Mouse (Mus musculus): ENCODE data around the gene Akr1c12.
"Not testable (repeated sequence)": the region's sequence is repeated elsewhere in the genome, so short reads cannot be mapped to it uniquely, and the experiment has no call there.

Akr1c12 gene

DNA sequence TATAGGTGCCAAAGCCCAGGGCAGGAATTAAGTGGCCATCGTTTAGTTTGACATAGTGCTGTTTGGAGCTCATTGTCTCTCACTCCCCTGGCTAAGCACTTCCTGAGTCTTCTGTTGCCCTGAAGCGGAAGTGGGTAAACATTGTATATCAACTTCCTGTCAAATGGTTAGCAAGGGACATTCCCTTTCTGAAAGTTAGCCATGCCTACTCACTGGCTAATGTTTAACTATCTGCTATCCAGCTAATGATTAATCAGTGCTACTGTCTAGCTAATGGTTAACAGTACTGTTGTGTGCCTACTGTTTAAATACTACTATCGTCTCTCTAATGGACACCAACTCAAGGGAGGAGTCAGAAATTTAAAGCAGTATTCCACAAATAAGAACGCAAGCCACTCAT is at the start of gene Akr1c12:
Gene Akr1c12 (minus strand): TSS at position 150 of the 400 bp plus-strand sequence.
- peak; percentile 17 to 54 for DNase-seq

DNA sequence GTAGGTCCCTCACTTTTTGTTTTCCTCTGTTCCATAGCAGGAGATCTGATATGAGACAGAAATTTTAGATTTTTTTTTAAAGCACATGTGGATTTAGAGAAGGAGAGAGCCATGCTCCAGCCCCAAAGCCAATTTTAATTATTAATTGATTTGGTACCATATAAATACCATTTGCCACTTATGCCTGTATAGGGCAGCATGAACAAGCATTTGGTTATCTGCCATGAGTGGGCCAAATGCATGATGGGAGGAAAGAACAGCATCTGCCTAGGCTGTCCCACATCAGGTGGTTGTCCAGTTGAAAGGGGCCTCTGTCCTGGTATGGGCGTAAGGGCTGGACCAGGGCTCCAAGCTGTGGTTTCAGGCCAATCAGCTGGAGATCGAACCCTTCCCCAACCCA is 39.5 kb upstream of the Akr1c12 start:
- DNase-seq: no peak

DNA sequence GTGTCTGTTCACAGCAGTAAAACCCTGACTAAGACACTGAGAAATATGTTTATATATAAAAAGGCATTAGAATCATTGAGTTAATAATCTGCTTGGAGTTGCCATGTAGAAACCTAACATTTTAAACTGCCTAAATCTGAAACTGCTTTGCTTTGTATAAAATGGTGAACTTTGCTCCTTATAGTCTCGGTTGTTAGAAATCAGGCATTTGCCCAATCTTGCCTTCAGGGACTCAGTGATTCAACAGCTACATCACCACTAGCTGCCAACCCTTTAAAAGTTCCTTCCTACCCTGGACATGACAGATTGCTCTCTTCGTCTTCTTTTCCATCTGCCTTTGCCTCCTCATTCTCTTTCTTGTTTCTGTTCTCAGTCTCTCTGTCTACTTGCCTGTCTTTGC is 34.7 kb upstream of the Akr1c12 start:
- DNase-seq: peak in 1 of 2 experiments; percentile 3

DNA sequence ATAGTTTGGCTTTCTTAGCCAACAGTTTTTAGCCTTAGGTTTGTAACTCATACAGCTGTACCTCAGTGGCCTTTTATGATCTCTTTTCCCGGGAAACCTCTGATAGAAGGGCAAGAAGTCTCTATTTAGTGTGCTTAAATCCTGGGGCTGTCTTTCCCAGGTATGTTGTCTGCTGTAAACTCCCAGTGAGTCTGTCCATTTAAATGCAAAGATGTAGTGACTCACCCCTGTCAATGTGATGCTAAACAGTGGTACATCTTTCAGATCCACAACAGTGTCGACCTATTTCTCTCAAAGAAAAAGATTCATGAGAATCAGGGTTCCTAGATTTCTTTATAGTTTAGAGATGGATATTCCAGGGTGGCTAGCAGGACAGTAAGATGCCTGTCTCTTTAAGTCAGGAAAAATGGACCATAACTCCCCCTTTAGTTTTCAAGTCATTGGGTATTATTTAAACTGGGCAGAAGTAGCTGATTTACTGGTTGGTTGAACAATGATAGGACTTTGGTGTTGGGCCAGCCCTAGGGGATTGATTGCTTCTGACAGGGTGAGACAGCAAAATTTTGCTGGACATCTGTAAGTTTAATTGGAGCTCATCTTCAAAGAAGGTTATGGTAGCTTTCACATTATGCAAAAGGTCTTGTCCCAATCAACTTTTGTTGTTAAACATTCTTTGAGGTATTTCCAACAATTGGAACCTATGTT is 25.8 kb upstream of the Akr1c12 start:
- DNase-seq: peak; percentile 44 to 71

DNA sequence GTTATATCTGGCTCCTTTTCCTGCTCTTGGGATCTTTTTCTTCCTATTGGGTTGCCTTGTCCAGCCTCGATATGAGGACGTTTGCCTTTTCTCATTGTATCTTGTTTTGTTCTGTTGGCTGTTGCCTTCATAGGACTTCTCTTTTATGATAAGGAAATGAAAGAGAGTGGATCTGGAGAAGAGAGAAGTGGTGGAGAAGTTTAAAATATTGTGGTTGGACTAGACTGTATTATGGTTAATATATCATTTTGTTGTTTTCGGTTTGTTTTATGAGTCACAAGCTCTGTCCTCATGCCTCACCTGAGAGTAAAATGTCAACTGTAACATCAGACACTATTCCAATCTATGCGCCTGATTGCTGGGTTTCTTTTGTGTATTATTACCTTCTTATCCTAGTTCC is 17.8 kb upstream of the Akr1c12 start:
- no peak for DNase-seq

DNA sequence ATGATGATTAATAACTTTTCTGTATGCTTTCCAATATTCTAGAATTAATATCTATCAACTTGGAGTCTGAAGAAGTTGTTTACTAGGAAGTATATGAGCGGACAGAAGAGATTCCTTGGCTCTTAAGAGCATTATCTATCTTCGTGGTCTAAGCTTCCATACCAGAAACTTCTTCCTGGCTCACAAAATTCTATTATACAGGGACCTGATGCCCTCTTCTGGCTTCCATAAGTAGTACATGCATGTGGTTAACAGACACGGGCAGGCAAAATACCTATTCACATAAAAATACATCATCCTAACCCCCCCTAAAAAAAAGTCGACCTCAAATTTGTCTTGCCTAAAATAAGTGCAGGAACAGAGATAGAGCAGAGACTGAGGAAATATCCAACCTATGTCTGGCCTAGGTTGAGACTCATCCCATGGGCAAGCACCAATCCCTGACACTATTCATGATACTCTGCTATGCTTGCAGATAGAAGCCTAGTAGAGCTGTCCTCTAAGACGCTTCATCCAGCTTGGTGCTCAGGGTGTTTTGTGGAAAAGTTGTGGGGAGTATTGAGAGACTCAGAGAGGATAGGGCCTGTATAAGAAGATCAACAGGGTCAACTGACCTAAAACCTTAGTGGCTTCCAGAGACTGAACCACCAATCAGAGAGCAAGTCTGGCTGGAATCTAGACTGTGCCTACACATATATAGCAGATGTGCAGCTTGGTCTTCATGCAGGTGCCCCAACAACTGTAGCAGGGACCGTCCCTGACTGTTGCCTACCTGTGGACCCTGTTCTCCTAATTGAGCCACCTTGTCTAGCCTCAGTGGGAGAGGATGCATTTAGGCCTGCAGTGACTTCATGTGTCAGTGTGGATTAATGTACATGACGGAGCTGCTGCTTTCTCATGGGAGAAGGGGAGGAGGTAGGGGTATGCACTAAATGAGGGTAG is 2.5 kb upstream of the Akr1c12 start:
- DNase-seq: peak; percentile 63 to 69

DNA sequence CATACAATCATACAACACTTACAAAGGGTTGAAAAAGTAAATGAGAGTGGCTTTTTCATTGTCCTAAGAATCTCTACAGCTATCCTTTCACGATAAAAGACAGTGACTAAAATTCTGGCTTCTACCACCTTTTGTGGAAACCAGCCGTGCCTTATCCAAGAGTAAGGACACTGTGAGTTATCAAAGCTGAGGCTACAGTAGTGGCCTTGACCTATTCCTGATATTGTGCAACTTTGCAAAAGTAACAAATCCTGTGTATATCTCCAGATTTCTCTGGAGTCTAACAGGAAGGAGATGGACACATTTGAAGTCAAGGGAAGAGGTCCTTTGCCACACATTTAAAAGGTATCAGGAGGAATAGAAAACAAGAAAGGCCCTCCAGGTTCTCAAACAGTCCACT is 1.7 kb downstream of the Akr1c12 start:
- no peak for DNase-seq

DNA sequence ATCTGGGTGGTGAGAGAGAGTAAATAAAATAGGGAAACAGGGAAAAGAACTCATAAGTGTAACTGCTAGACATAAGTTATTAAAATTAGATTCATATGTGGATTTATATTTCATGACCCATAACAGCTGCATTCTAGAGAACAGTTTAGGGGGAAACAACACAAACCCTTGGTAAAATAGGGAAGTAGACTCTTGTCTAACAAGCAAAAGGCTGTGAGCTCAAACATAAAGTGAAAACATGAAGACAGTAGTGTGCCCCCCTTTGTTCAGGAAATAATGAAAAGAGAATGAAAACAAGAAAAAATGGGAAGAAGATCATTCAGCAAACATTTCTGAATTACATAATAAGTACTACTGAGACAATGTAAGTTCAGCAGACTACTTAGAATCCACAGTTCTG is 8.4 kb downstream of the Akr1c12 start:
- DNase-seq: no peak

DNA sequence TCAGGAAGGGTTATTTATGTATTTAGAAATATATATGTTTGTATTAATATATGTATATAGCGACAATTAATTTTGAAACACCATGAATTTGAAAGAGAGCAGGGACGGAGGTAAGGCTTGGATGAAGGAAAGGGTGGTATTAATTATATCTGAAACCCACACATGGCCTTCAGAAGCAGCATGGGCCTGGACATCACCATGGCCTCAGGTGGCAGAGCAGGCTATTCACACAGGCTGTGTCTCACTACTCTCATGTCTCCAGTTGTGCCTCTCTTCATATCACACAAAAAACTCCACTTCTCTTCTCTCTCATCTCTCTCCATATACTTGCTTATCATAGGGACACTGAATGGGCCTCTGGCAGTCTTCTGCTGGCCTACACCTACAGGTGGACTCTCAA is 13.8 kb downstream of the Akr1c12 start:
- DNase-seq: not testable (repeated sequence)

DNA sequence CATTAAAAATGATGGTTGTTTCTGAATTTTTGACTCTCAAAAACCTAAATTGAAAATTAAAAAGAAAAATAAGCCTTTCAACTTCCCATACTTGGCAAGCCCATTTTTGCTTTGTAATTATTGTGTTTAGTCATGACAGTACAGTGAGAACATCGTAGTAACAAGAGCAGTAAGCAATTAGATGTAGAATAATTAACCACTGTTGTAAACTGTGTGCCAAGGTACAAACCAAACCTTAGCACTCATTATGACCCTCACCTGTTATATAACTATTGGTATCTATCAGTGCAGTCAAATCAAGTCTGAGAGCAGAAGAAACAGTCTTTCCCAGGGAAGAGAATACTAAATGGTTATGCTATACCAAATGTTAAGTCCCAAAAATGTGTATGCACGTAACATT is 14.2 kb downstream of the Akr1c12 start:
- peak in 1 of 2 experiments; percentile 51 for DNase-seq

DNA sequence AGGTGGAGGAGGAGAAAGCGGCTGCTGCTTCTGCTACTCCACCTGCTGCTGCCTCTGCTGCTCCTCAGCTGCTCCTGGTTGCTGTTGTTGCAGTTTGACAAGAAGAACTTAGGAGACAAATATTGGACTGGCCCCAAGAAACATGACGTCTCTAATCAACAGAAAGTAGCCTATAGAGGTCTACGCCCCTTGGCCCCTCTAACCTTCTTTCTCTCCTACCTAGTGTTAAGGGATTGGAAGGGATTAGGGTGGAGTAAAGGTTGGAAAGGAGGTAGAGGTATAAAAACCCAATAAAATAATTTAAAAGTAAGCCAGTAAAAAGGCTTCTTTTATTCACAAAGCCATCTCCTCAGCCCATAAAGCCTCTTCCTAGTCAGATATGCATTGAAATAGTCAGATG is 14.6 kb downstream of the Akr1c12 start:
- no peak for DNase-seq

DNA sequence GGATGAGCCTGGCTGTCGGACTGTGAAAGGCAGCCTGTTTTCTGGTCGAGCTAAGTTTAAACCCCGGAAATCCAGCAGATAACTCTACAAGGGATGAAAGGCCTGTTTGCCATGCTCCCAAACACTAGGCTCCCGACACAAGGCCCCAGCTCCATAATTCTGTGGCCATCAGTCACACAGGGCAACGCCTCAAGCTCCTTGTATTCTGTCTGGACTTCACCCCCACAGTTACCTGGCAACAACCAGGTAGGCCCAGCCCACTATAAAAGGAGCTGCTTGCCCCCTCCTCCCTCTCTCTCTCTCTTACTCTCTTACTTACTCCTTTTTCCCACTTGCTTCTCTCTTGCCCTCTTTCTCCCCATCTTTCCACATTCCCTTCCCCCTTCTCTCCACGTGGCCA is 21.9 kb downstream of the Akr1c12 start:
- DNase-seq: no peak

DNA sequence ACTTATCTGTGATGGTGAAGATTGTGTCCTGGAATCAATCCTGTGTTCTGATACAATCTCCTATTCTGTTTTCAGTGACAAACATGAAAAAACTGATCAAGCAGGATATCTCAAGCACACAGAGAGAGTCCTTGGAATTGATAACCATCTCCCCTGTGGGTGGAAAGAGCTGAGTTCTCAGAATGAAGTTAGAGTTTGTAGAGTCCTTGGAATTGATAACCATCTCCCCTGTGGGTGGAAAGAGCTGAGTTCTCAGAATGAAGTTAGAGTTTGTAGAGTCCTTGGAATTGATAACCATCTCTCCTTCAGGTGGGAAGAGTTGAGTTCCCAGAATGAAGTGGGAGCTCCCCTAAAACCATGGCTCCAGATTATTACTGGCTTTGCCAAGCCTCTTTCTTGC is 22.3 kb downstream of the Akr1c12 start:
- DNase-seq: not testable (repeated sequence)

DNA sequence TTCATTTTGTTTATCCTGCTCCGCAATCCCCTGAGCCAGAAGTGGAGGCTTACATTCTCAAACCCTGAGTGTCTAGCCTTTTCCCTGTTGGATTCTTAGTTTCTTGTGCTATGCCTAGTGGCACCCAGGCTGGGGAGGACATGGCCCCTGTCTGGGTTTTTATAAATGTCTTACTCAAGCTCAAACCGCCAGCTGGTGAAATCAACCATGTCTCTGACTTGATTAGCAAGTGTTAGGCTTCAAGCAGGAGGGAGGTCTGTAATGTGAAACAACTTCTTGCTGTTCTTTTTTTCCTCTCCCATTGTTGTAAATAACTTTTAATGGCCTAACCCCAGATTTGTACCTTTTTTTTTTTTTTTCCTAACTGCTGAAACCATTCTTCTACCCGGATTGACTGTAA is 29.9 kb downstream of the Akr1c12 start:
- no peak for DNase-seq

DNA sequence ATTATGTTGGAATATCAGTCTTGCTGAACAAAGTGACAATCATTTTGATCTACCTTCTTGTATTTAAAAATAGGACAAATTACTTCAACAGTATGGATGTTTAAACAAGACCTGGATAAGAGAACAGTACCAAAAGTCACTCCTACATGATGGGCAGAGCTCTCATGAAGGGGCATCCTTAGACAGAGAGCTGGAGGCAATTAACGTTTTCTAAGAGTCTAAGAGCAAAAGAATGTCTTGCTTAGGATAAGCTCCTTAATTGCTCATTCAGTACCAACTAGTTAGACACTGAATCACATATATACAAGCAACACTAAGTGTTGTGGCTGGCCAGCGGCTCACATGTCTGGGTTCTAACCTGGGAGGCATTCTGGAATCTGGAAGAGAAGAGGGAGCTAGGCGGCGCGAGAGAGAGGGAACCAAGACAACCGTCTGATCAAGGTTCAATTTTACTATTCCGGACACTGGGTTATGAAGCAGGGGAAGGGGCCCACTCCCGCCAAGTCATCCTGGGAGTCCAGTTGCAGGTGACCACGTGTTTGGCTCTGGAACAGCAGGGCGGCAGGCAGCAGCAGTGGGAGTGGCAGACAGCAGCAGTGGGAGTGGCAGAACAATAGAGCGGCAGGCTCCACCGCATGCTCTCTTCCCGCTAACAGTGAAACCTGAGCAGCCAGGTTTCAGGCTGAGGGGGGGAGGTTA is 34.2 kb downstream of the Akr1c12 start:
- peak; percentile 75 to 84 for DNase-seq

DNA sequence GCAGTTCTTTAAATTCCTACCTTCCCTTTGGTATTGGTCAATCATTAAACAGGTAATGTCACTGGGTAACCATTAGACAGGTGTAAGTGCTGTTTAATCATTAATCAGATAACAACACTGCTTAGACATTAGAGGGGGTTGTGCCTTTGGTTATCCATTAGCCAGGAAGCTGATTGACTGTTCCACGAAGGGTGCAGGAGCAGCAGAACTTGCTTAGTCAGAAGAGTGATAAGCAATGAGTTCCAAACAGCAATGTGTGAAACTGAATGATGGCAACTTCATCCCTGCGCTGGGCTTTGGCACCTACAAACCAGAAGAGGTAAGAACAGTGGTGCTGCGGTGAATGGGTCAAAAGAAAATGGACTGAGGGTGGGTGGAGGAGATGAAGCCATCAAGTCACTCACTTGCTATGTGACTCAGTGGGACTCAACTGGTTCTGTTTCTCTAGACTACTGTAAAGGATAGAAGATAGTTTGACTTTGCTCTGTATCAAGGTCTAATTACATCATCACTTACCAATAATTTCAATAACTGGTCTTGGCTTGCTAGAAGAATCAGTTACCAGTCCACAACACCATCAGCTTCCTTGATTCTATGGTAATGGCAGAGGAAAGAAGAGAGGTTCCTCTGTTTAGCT is 45.6 kb downstream of the Akr1c12 start:
- DNase-seq: peak; percentile 70 to 88

DNA sequence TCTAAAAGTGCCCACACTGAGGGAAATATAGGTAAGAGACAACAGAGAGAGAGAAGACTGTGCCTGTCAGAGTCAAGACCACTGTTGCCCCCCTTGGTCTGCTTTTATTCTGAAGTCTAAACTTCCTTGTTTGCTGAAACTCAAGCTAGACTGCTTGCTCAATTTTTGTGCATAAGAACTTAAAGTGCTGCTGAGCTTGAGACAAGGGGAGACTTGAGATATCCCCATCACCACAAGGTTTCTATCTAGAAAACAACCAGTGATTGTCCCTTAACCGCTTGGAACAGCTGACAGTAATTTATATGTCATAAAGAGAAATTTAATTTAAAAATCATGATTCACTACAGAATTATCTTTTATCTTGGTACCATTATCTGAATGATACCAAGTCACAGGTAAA is 46.1 kb downstream of the Akr1c12 start:
- no peak for DNase-seq

DNA sequence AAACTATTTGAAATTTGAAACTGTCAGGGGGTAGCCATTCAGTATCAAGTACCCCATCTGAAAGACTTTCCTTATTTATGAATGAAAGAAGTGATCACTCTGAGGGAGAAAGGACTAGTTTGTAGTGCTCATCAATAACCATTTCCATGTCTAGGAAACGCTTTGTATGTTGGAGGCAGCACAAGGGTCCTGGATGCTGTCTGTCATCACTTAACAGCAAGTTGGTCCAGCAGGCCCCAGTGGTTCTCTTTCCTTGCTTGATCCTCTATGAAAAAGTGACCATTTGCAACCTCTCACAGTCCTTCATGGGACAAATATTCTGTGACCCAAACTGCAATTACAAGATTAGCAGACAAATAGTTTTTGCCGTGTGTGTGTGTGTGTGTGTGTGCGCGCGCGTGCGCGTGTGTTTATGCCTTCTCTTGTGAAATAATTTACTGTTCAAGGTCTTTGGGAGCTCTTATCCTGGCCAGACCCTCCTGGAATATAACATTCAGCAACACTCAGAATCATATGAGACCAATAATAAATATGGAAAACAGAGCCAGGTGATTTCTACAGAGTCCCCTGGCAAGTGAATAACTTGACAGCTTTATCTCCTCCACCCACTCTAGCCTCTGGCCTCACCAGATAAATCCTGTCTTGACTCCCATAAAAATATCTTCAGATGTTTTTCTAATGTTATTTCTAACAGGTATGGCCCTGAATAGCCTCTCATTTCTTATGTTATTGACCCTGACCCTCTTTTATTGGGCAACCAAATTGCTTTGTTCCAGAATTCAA is 48.2 kb downstream of the Akr1c12 start:
- no peak for DNase-seq

DNA sequence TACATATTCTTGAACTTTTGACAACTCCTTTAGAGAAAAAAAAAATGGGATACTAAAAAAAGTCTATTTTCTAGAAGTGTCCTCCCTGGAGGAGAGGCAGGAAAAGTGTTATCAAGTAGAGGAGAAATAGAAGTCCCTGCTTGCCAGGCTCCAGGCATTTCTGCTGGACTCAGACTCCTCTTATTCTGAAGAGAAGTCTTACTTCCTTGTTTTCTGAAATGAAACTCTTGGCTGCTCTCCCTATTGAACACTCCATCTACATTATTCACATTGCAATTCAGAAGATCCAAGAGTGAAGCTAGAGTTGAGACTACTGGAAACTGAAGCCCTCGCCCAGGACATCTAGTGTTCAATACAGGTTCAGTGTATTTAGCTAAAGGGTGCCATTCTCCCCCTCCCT is 50.8 kb downstream of the Akr1c12 start, which contains the start of gene Akr1c19:
Gene Akr1c19 (plus strand): TSS at position 260 of the 400 bp plus-strand sequence.
- peak in 1 of 2 experiments; percentile 38 for DNase-seq

Data from kidney, postnatal 36 days (tissue).